In genomic region chr13:42394572-42394971, GRCm38 (mm10) we compare ENCODE assay signal across 28 mouse cellular contexts.
A peak's percentile ranks its signal among the peaks of the same experiment; 100 is the strongest.
DNase-seq lines count a peak whose midpoint lies in the region; ATAC-seq and TF ChIP-seq lines count a peak whose summit lies in the region.
"Had no signal": no experiment of that assay in that cellular context is flagged by ENCODE, and none has a peak within 500 bp of the region (broad histone marks: within the 10 kb centered on the region; RNA-seq: fewer than 3 reads in every experiment).

No protein-coding gene starts in this region.

- no peak for TF ChIP-seq CTCF in stomach, postnatal 0 days (IDR thresholded peaks at IDR 0.05; ENCODE audit: low read depth)

- no peak overlapping the region for H3K4me3 ChIP-seq in stomach, postnatal 0 days (ENCODE audit: low read depth, low read length)
- H3K4me3 ChIP-seq in midbrain, embryonic 11.5 days (ENCODE audit: low read depth, low read length): no peak overlapping the region
- H3K4me3 ChIP-seq: embryonic facial prominence, embryonic 13.5 days; embryonic facial prominence, embryonic 15.5 days; erythroblast, embryonic 14.5 days; forebrain, embryonic 10.5 days; forebrain, embryonic 12.5 days had no signal

- TF ChIP-seq EP300 in stomach, postnatal 0 days (optimal IDR thresholded peaks at IDR 0.05): no peak

- 60% methylated on average over 2 of the region's 2 CpGs for WGBS in stomach, postnatal 0 days
- 74% methylated on average over 2 of the region's 2 CpGs for WGBS in midbrain, embryonic 11.5 days

- no peaks in the 10 kb centered on the region for H3K36me3 ChIP-seq in stomach, postnatal 0 days (ENCODE audit: control insufficient read depth, insufficient read depth, low read length)
- no peaks in the 10 kb centered on the region for H3K36me3 ChIP-seq in midbrain, embryonic 11.5 days (ENCODE audit: control insufficient read depth, insufficient read depth, low read length)
- H3K36me3 ChIP-seq: embryonic facial prominence, embryonic 13.5 days; embryonic facial prominence, embryonic 15.5 days; forebrain, embryonic 10.5 days; forebrain, embryonic 12.5 days; G1E had no signal

- no peak overlapping the region for H3K4me2 ChIP-seq in stomach, postnatal 0 days (replicated peaks; ENCODE audit: low read depth)
- no peak overlapping the region for H3K4me2 ChIP-seq in midbrain, embryonic 11.5 days
- H3K4me2 ChIP-seq: embryonic facial prominence, embryonic 13.5 days; embryonic facial prominence, embryonic 15.5 days; forebrain, embryonic 12.5 days had no signal

- no peaks in the 10 kb centered on the region for H3K4me1 ChIP-seq in stomach, postnatal 0 days (replicated peaks; ENCODE audit: control insufficient read depth, insufficient read depth)
- no peaks in the 10 kb centered on the region for H3K4me1 ChIP-seq in midbrain, embryonic 11.5 days (ENCODE audit: control insufficient read depth, insufficient read depth, low read length)
- H3K4me1 ChIP-seq: embryonic facial prominence, embryonic 13.5 days; embryonic facial prominence, embryonic 15.5 days; forebrain, embryonic 10.5 days; forebrain, embryonic 12.5 days had no signal

- peak; percentile 30 for DNase-seq in stomach, postnatal 0 days (ENCODE audit: low spot score)
- no peak for DNase-seq in kidney, adult 8-10 months
- no peak for DNase-seq in urinary bladder, postnatal 10 days (ENCODE audit: low spot score)
- DNase-seq in midbrain, embryonic 11.5 days (ENCODE audit: low spot score, missing footprints): no peak
- DNase-seq: adrenal gland, adult 8-10 months; adrenal gland, postnatal 14 days; adrenal gland, postnatal 36 days; B cell, adult 2 months; cerebellum, adult 11-12 months; cerebellum, adult 2 months; cerebellum, adult 9-10 months; cerebellum, postnatal 10 days; cerebellum, postnatal 25 days; embryo, embryonic 11 days had no signal

- ATAC-seq in common myeloid progenitor, adult 5-6 weeks (replicated peaks; ENCODE audit: low read depth, poor library complexity, severe bottlenecking): peak; percentile 56
- ATAC-seq in megakaryocyte, adult 5-6 weeks (ENCODE audit: poor library complexity, severe bottlenecking): peak; percentile 87
- peak; percentile 82 for ATAC-seq in monocyte, adult 5-6 weeks (replicated peaks; ENCODE audit: insufficient number of reproducible peaks, low FRiP score, low TSS enrichment, poor library complexity, severe bottlenecking)
- ATAC-seq in stomach, postnatal 0 days (ENCODE audit: low FRiP score, low TSS enrichment): 0 out of 2 replicates have a peak, but pooled peaks have one; percentile 53
- no peak for ATAC-seq in midbrain, embryonic 11.5 days (ENCODE audit: low FRiP score)
- ATAC-seq: activated CD4-positive, CD25-positive, alpha-beta regulatory T cell, adult 4 months; CD4-positive, CD25-positive, alpha-beta regulatory T cell, adult 4 months; forebrain, embryonic 14.5 days; Patski had no signal

- H3K9ac ChIP-seq in stomach, postnatal 0 days (ENCODE audit: low read length): no peak overlapping the region
- H3K9ac ChIP-seq in midbrain, embryonic 11.5 days (ENCODE audit: low read length): no peak overlapping the region
- H3K9ac ChIP-seq: embryonic facial prominence, embryonic 13.5 days; embryonic facial prominence, embryonic 15.5 days; forebrain, embryonic 12.5 days had no signal

- no peak overlapping the region for H3K27ac ChIP-seq in stomach, postnatal 0 days (replicated peaks)
- H3K27ac ChIP-seq in midbrain, embryonic 11.5 days (ENCODE audit: low read depth, low read length): no peak overlapping the region
- H3K27ac ChIP-seq: embryonic facial prominence, embryonic 13.5 days; embryonic facial prominence, embryonic 15.5 days; forebrain, embryonic 10.5 days; forebrain, embryonic 12.5 days had no signal

- H3K9me3 ChIP-seq in stomach, postnatal 0 days (ENCODE audit: control insufficient read depth, low read length): no peaks in the 10 kb centered on the region
- H3K9me3 ChIP-seq in midbrain, embryonic 11.5 days (ENCODE audit: control insufficient read depth, low read length): no peaks in the 10 kb centered on the region
- H3K9me3 ChIP-seq: embryonic facial prominence, embryonic 13.5 days; embryonic facial prominence, embryonic 15.5 days; forebrain, embryonic 10.5 days; forebrain, embryonic 12.5 days; G1E had no signal

- no peaks in the 10 kb centered on the region for H3K27me3 ChIP-seq in stomach, postnatal 0 days (ENCODE audit: control insufficient read depth, insufficient read depth, low read length)
- no peaks in the 10 kb centered on the region for H3K27me3 ChIP-seq in midbrain, embryonic 11.5 days (ENCODE audit: control insufficient read depth, insufficient read depth, low read length)
- H3K27me3 ChIP-seq: CH12.LX; embryonic facial prominence, embryonic 13.5 days; embryonic facial prominence, embryonic 15.5 days; forebrain, embryonic 12.5 days; Patski had no signal
